Mouse (Mus musculus) erythroblast, embryonic 14.5 days (primary cell): ENCODE results near the gene Znfx1.

ENCODE experiments used
- GATA1 ChIP-seq: IDR thresholded peaks from 2 replicates; pipeline ENCODE4 v1.6.1; 2012; ENCODE audit warnings: low read length, inconsistent platforms, mixed read lengths
- TAL1 ChIP-seq: IDR thresholded peaks from 3 replicates; pipeline ENCODE4 v1.6.1; 2012; ENCODE audit warnings: low read length, inconsistent platforms, mixed read lengths

DNA sequence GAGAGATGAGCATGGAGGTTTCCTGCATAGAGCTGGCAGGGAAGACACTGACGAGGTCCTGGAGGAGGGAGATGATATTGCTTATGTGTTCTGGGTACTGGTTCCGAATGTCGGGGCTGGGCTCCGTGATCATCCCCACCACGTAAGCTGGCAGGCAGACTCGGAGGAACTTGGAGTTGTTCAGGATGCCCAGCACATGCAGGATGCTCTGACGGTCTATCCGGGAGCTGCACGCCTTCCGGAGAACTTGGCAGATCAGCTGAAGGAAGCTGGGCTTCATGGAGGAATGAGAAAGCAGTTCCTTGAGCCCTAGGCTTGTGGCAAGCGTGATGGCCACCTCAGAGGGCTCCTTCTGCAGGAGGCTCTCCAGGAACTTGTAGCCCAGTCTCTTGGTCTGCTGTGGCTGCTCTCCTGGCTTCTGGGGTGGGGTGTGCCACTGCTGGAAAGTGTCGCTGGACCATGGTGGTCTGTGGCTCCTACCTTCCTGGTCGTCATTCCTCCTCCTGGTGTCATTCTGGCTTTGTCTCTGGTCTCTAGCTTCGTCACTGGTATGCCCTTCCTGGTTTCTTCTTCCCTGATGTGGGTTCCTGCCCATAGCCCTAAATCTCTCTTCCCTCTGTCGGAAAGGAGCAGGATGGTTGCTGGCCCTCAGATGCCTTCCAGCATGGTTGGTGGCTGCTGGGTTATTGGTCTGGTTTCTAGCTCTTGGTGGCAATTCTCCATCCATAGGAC lies 6.4 kb downstream of the Znfx1 start:
- TF ChIP-seq GATA1 (no peak), TAL1 (no peak)
